Mouse (Mus musculus): ENCODE data around the gene Gm49380. TPM values are rescaled to one million over a fixed set of nuclear protein-coding genes. Genes with fewer than 3 reads are reported as not detected.
A peak's percentile ranks its signal among the peaks of the same experiment; 100 is the strongest.

Gm49380 gene
- total and polyA plus RNA-seq, 2 experiments from 2014 or later, result 0.81 TPM; not detected in 1

DNA sequence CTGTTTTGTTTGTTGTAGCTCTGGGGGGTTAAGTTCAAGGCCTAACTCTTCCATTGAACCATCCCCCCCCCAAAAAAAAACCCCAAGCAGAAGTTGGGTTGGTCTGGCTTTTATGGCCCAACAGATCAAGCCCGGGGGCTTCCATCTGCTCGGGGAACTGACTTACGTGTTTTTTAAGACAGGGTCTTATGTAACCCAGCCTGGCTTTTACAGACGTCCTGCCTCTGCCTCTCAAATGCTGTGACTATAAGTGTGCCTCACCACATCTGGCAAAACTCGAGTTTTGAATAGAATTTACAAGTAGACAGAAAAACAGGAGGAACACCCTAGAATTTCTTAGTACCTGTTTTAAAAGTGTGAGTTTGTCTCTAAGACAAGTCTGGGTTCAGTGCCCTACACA lies 31.7 kb downstream of the Gm49380 start:
- Histone ChIP-seq H3K27ac (ENCODE audit: low read depth, low read length) (no peak overlapping the region), H3K36me3 (ENCODE audit: insufficient read depth) (no peaks in the 10 kb centered on the region), H3K27me3 (ENCODE audit: insufficient read depth, low read length) (no peaks in the 10 kb centered on the region), H3K9me3 (ENCODE audit: low read length) (no peaks in the 10 kb centered on the region), H3K4me2 (ENCODE audit: low read depth) (no peak overlapping the region), H3K9ac (no peak overlapping the region), H3K4me1 (ENCODE audit: insufficient read depth) (peaks cover 15% of the 10 kb centered on the region; the same call in 1 of the 2 replicates), H3K4me3 (ENCODE audit: low read depth, low read length) (no peak overlapping the region)
- ATAC-seq, result no peak
- no peak for DNase-seq
- no peak for TF ChIP-seq CTCF (IDR thresholded peaks at IDR 0.05; ENCODE audit: low read depth)
- WGBS, result 47% methylated on average over 5 of the region's 5 CpGs

- no peak for TF ChIP-seq CTCF (IDR thresholded peaks at IDR 0.05; ENCODE audit: low read depth)
- 69% methylated on average over 5 of the region's 5 CpGs for WGBS
- H3K27ac ChIP-seq (ENCODE audit: low read depth, low read length), result no peak overlapping the region
- no peaks in the 10 kb centered on the region for H3K36me3 ChIP-seq (ENCODE audit: insufficient read depth)
- H3K4me3 ChIP-seq (ENCODE audit: low read depth, low read length), result no peak overlapping the region
- H3K4me1 ChIP-seq (ENCODE audit: insufficient read depth), result peaks cover 15% of the 10 kb centered on the region; the same call in 1 of the 2 replicates
- H3K9me3 ChIP-seq (ENCODE audit: low read length), result no peaks in the 10 kb centered on the region
- no peak overlapping the region for H3K9ac ChIP-seq
- H3K4me2 ChIP-seq (ENCODE audit: low read depth), result no peak overlapping the region
- ATAC-seq, result no peak
- H3K27me3 ChIP-seq (ENCODE audit: insufficient read depth, low read length), result no peaks in the 10 kb centered on the region
- no peak for DNase-seq
Measured at GRCm38 (mm10) chr9:44080953-44081352, 32.3 kb downstream of the Gm49380 start.

- Histone ChIP-seq H3K4me1 (ENCODE audit: insufficient read depth) (peaks cover 10% of the 10 kb centered on the region; the same call in 1 of the 2 replicates), H3K4me3 (ENCODE audit: low read depth, low read length) (no peak overlapping the region), H3K27ac (ENCODE audit: low read depth, low read length) (no peak overlapping the region), H3K9ac (no peak overlapping the region), H3K9me3 (ENCODE audit: low read length) (no peaks in the 10 kb centered on the region), H3K27me3 (ENCODE audit: insufficient read depth, low read length) (no peaks in the 10 kb centered on the region), H3K4me2 (ENCODE audit: low read depth) (no peak overlapping the region), H3K36me3 (ENCODE audit: insufficient read depth) (no peaks in the 10 kb centered on the region)
- TF ChIP-seq CTCF (IDR thresholded peaks at IDR 0.05; ENCODE audit: low read depth), result no peak
- DNase-seq (no peak), ATAC-seq (no peak)
- 80% methylated on average over 10 of the region's 10 CpGs for WGBS
Measured at GRCm38 (mm10) chr9:44079997-44080780, 33.1 kb downstream of the Gm49380 start.

DNA sequence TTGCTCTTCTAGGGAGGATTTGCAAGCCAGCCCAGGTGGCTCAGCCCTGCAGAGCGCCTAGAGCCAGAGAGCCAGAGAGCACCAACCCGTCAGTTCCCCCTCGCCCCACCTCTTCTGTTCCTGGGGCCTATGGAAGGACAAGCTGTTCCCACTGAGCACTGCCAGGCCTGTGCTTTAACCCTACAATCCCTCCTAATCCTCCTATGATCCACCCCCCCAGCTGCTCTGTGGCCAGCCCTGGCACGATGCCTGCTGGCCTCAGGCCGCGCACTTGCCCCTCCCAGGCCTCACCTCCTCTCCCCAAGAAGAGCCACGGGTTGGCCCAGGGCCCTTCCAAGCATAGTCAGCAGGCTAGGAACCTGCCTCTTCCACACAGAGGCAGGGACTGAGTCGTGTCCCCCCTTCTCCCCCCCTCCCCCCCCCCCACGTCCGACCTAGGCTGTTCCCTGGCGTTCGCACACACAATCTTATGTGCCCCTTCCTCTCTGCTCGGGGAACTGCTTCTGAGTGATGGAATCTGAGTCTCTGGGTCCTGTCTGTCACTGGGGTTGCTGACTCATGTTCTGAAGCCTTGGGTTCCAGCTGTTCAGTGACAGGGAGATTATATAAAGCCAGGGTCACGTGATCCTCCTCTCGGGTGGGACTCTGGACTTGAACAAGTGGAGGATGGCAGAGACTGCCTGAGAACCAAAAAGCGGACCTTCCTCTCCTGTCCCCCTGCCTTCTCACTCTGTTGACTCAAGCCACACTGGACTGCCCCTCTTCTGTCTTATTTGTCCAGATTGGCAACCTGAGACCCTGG lies 34.1 kb downstream of the Gm49380 start:
- WGBS, result 26% methylated on average over 14 of the region's 16 CpGs
- no peak overlapping the region for H3K27ac ChIP-seq (ENCODE audit: low read depth, low read length)
- no peaks in the 10 kb centered on the region for H3K36me3 ChIP-seq (ENCODE audit: insufficient read depth)
- no peak overlapping the region for H3K4me2 ChIP-seq (ENCODE audit: low read depth)
- H3K27me3 ChIP-seq (ENCODE audit: insufficient read depth, low read length), result no peaks in the 10 kb centered on the region
- no peak for TF ChIP-seq CTCF (IDR thresholded peaks at IDR 0.05; ENCODE audit: low read depth)
- H3K4me3 ChIP-seq (ENCODE audit: low read depth, low read length), result no peak overlapping the region
- no peaks in the 10 kb centered on the region for H3K9me3 ChIP-seq (ENCODE audit: low read length)
- ATAC-seq (peak; percentile 65), DNase-seq (no peak)
- H3K4me1 ChIP-seq (ENCODE audit: insufficient read depth), result 0 out of 2 replicates have a peak, but pooled peaks cover 7% of the 10 kb centered on the region
- H3K9ac ChIP-seq, result no peak overlapping the region

DNA sequence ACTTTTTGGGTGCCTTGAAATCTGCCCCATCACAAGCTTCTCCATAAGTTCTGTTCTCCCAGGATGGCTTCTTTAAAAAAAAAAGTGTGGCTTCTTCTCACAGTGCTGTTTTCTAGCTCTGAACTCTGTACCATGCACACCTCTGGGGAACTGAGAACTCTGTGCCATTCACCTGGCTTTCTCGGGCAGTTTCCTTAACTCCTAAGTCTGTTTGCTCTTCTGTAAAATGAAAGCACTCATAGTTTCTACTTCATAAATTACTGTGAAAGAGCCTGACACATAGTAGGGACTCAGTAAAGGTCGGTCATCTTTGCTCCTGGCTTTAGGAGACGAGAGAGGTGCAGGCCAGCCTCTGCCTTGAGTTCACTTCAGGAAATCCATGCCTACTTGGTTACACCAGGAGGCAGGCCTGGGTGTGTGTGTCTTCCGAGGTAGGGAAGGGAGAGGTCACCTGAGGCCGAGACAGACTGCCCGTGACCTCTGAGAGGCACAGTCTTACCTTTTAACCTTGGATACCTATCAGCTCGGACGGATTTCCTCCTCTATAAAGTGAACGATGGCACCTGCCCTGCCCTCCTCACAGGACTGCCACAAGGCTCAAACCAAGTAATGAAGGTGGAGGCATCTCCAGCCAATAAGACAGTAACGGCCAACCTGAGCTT lies 35.0 kb downstream of the Gm49380 start:
- ATAC-seq (no peak), DNase-seq (no peak)
- no peaks in the 10 kb centered on the region for H3K9me3 ChIP-seq (ENCODE audit: low read length)
- 0 out of 2 replicates have a peak, but pooled peaks cover 1% of the 10 kb centered on the region for H3K4me1 ChIP-seq (ENCODE audit: insufficient read depth)
- no peaks in the 10 kb centered on the region for H3K27me3 ChIP-seq (ENCODE audit: insufficient read depth, low read length)
- no peak overlapping the region for H3K27ac ChIP-seq (ENCODE audit: low read depth, low read length)
- no peak overlapping the region for H3K4me3 ChIP-seq (ENCODE audit: low read depth, low read length)
- no peak overlapping the region for H3K4me2 ChIP-seq (ENCODE audit: low read depth)
- H3K9ac ChIP-seq, result no peak overlapping the region
- 80% methylated on average over 10 of the region's 10 CpGs for WGBS
- no peaks in the 10 kb centered on the region for H3K36me3 ChIP-seq (ENCODE audit: insufficient read depth)
- TF ChIP-seq CTCF (IDR thresholded peaks at IDR 0.05; ENCODE audit: low read depth), result no peak

DNA sequence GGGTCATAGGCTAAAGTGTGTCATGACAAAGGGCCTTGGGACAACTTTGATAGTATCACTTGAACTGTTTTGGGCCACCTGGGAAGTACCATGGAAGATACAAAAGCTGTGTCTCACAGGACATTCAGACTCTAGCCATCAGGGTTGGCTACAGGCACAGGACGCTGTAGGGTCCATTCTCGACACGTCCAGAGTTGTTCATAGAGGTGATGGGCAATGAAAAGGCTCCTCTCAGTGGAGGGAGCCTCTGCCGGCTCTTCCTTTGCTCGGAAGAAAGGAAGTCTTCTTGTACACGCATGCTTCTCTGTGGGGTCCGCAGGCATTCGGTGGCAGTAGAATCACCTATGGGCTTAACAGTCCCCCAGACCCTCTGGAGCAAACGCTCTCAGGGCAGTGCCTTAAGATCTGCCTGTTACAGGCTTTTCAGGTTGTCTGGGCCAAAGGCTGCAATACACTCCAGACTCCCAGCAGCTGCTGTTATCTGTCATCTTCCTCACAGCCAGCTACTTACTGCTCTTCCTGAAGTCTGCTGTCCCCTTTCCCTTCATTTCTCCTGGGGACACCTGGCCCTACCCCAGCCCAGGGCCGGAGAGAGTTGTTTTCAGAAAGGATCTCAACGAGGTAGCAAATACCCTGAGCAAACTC lies 35.9 kb downstream of the Gm49380 start:
- ATAC-seq (no peak), DNase-seq (no peak)
- no peak overlapping the region for H3K27ac ChIP-seq (ENCODE audit: low read depth, low read length)
- no peaks in the 10 kb centered on the region for H3K9me3 ChIP-seq (ENCODE audit: low read length)
- WGBS, result 88% methylated on average over 11 of the region's 11 CpGs
- H3K4me2 ChIP-seq (ENCODE audit: low read depth), result no peak overlapping the region
- no peaks in the 10 kb centered on the region; the same call in 1 of the 2 replicates for H3K27me3 ChIP-seq (ENCODE audit: insufficient read depth, low read length)
- H3K9ac ChIP-seq, result no peak overlapping the region
- no peak overlapping the region for H3K4me3 ChIP-seq (ENCODE audit: low read depth, low read length)
- TF ChIP-seq CTCF (IDR thresholded peaks at IDR 0.05; ENCODE audit: low read depth), result no peak
- no peaks in the 10 kb centered on the region for H3K4me1 ChIP-seq (ENCODE audit: insufficient read depth)
- H3K36me3 ChIP-seq (ENCODE audit: insufficient read depth), result no peaks in the 10 kb centered on the region
